Mouse (Mus musculus) heart, adult 9 months (tissue): ENCODE measurements around the gene Net1.
"Not testable (repeated sequence)": the region's sequence is repeated elsewhere in the genome, so short reads cannot be mapped to it uniquely, and the experiment has no call there.

Source experiments
- DNase-seq, 2 experiments: peaks; one replicate each; pipeline ENCODE4 v3.0.0; 2022; ENCODE audit warnings: low spot score in 2 of 2

Net1 gene

GRCm38 (mm10) chr13:3833644-3834043, 84.4 kb downstream of the Net1 start:
- not testable (repeated sequence) for DNase-seq

GRCm38 (mm10) chr13:3832450-3832849, 85.6 kb downstream of the Net1 start:
- no peak for DNase-seq
